Comparison of ENCODE assay signal across 13 mouse cellular contexts in the genomic region with DNA sequence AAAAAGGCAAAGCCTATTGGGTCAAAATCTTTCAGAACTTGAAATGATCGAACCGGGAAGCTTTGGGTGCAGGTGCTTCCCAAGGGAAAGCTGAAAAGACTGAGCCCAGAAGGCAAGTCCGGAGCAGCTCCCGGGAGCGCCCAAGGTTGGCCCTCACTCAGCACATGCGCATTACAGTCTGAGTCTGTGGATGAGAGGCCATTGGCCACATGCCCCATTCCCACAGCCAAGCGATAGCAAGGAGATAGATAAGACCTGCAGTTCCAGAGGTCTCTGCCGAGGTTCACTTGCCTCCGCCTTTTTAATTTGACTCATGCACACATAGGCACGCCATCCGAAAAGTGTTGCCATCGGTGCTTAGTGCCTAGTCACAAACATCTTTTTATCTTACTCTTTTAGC. TPM values are rescaled to one million over a fixed set of nuclear protein-coding genes. Genes with fewer than 3 reads are reported as not detected.
DNase-seq lines count a peak whose midpoint lies in the region; ATAC-seq and TF ChIP-seq lines count a peak whose summit lies in the region.
"Had no signal": no experiment of that assay in that cellular context is flagged by ENCODE, and none has a peak within 500 bp of the region (broad histone marks: within the 10 kb centered on the region; RNA-seq: fewer than 3 reads in every experiment).

No protein-coding gene starts in this region.

- H3K4me1 ChIP-seq in ES-Bruce4 (ENCODE audit: control insufficient read depth, insufficient read depth, low read length) (no peaks in the 10 kb centered on the region), ES-E14 (ENCODE audit: control insufficient read depth in 2 of 2, insufficient read depth in 2 of 2, low read length in 2 of 2, poor library complexity in 1 of 2) (peaks cover 0 to 4% of the 10 kb centered on the region in 2 experiments; a peak in 2 of 4 replicates)
- no peaks in the 10 kb centered on the region; the same call in 1 of the 2 replicates for H3K4me1 ChIP-seq in intestine, embryonic 15.5 days (replicated peaks)
- H3K4me1 ChIP-seq in forebrain, embryonic 12.5 days: no peaks in the 10 kb centered on the region
- H3K4me1 ChIP-seq: limb, embryonic 13.5 days had no signal

- in situ Hi-C loops in ES-E14 (cut with MboI; ENCODE audit: low sequenced_read_pairs in 2 of 2, unreplicated experiment in 2 of 2): no loop called here

- TF ChIP-seq CTCF in ES-Bruce4 (IDR thresholded peaks at IDR 0.05; ENCODE audit: low read depth, low read length): no peak

- no peak for TF ChIP-seq EP300 in ES-Bruce4 (IDR thresholded peaks at IDR 0.05; ENCODE audit: insufficient read depth, low read depth, low read length)

- DNase-seq in ES-E14 (ENCODE audit: low read depth, low spot score): peak; percentile 51
- DNase-seq in cerebellum, postnatal 25 days: peak; percentile 11 to 35
- no peak for DNase-seq in urinary bladder, postnatal 4 days (ENCODE audit: low spot score in 2 of 2)
- DNase-seq in layer of hippocampus, postnatal 10 days (ENCODE audit: low spot score in 2 of 2): no peak
- DNase-seq: adrenal gland, adult 2 months; kidney, adult 18-20 months; spleen, adult 18-20 months had no signal

- no peak overlapping the region for H3K4me2 ChIP-seq in intestine, embryonic 15.5 days (replicated peaks)
- no peak overlapping the region for H3K4me2 ChIP-seq in forebrain, embryonic 12.5 days
- H3K4me2 ChIP-seq: limb, embryonic 13.5 days had no signal

- no peaks in the 10 kb centered on the region for H3K27me3 ChIP-seq in ES-Bruce4 (ENCODE audit: control insufficient read depth, insufficient read depth, low read length, poor library complexity, severe bottlenecking)
- H3K27me3 ChIP-seq in intestine, embryonic 15.5 days (replicated peaks): no peaks in the 10 kb centered on the region
- H3K27me3 ChIP-seq in forebrain, embryonic 12.5 days: no peaks in the 10 kb centered on the region
- H3K27me3 ChIP-seq: limb, embryonic 13.5 days had no signal

- H3K9ac ChIP-seq in ES-Bruce4 (ENCODE audit: low read depth, poor library complexity, severe bottlenecking) (peak overlapping the region; percentile 42; the same call in 1 of the 2 replicates), ES-E14 (ENCODE audit: insufficient read depth, low read depth, low read length, poor library complexity, severe bottlenecking) (no peak overlapping the region; the same call in 1 of the 2 replicates)
- H3K9ac ChIP-seq in intestine, embryonic 15.5 days: no peak overlapping the region
- no peak overlapping the region for H3K9ac ChIP-seq in forebrain, embryonic 12.5 days
- H3K9ac ChIP-seq: limb, embryonic 13.5 days had no signal

- peak; percentile 70 for ATAC-seq in intestine, embryonic 15.5 days
- ATAC-seq in forebrain, embryonic 12.5 days (ENCODE audit: low FRiP score): no peak

- H3K4me3 ChIP-seq in ES-Bruce4 (ENCODE audit: low read depth, low read length): peak overlapping the region; percentile 13
- peak overlapping the region; percentile 37 to 59 for H3K4me3 ChIP-seq in ES-E14 (ENCODE audit: insufficient read depth in 1 of 2, low read depth in 1 of 2, low read length in 2 of 2, poor library complexity in 1 of 2, severe bottlenecking in 1 of 2)
- H3K4me3 ChIP-seq in intestine, embryonic 15.5 days (replicated peaks): no peak overlapping the region
- H3K4me3 ChIP-seq in forebrain, embryonic 12.5 days (replicated peaks): no peak overlapping the region
- H3K4me3 ChIP-seq: hindbrain, embryonic 10.5 days; limb, embryonic 13.5 days had no signal

- 77% methylated on average over 12 of the region's 12 CpGs for WGBS in intestine, embryonic 15.5 days
- WGBS in forebrain, embryonic 12.5 days: 92% methylated on average over 12 of the region's 12 CpGs

- H3K36me3 ChIP-seq in ES-Bruce4 (ENCODE audit: control insufficient read depth, insufficient read depth, low read length, poor library complexity, severe bottlenecking): no peaks in the 10 kb centered on the region
- no peaks in the 10 kb centered on the region for H3K36me3 ChIP-seq in ES-E14 (ENCODE audit: control insufficient read depth, insufficient read depth, low read length, poor library complexity, severe bottlenecking)
- H3K36me3 ChIP-seq in intestine, embryonic 15.5 days: no peaks in the 10 kb centered on the region
- no peaks in the 10 kb centered on the region for H3K36me3 ChIP-seq in forebrain, embryonic 12.5 days (replicated peaks)
- H3K36me3 ChIP-seq: G1E; hindbrain, embryonic 10.5 days; limb, embryonic 13.5 days had no signal

- H3K9me3 ChIP-seq in ES-Bruce4 (replicated peaks; ENCODE audit: control insufficient read depth, insufficient read depth, low read length, poor library complexity, severe bottlenecking): no peaks in the 10 kb centered on the region
- H3K9me3 ChIP-seq in ES-E14 (ENCODE audit: control insufficient read depth, insufficient read depth, low read depth, low read length): no peaks in the 10 kb centered on the region
- H3K9me3 ChIP-seq in intestine, embryonic 15.5 days: no peaks in the 10 kb centered on the region
- H3K9me3 ChIP-seq in forebrain, embryonic 12.5 days: no peaks in the 10 kb centered on the region
- H3K9me3 ChIP-seq: G1E; hindbrain, embryonic 10.5 days; limb, embryonic 13.5 days had no signal

- no peak for TF ChIP-seq POLR2A in ES-Bruce4 (IDR thresholded peaks at IDR 0.05; ENCODE audit: insufficient read depth, low read length)

- H3K27ac ChIP-seq in ES-Bruce4 (ENCODE audit: insufficient read depth, low read length) (no peak overlapping the region), ES-E14 (ENCODE audit: insufficient read depth, low read depth, low read length, poor library complexity, severe bottlenecking) (no peak overlapping the region)
- 0 out of 2 replicates have a peak overlapping the region, but pooled peaks have one; percentile 32 for H3K27ac ChIP-seq in intestine, embryonic 15.5 days
- H3K27ac ChIP-seq in forebrain, embryonic 12.5 days: no peak overlapping the region
- H3K27ac ChIP-seq: hindbrain, embryonic 10.5 days; limb, embryonic 13.5 days had no signal

TF ChIP-seq in ES-E14, 5 proteins besides CTCF, POLR2A, EP300 and RAD21:
- TF ChIP-seq HCFC1 (IDR thresholded peaks at IDR 0.05; ENCODE audit: borderline replicate concordance, insufficient read depth, low read length) (no peak), ZC3H11A (IDR thresholded peaks at IDR 0.05; ENCODE audit: borderline replicate concordance, low read depth, low read length) (no peak), MAFK (IDR thresholded peaks at IDR 0.05; ENCODE audit: insufficient read depth, low read depth, low read length) (no peak), CHD2 (IDR thresholded peaks at IDR 0.05; ENCODE audit: low read depth, low read length) (no peak), ZNF384 (IDR thresholded peaks at IDR 0.05; ENCODE audit: low read depth, low read length) (no peak)
TF ChIP-seq in ES-E14: peak in this region for 0.

RNA-seq across cellular contexts. Expression of a gene that starts 39.7 kb away (rescaled TPM):
- 4.2 and 5.9 TPM in 2 replicates for polyA plus RNA-seq in ES-Bruce4 (2011; ENCODE audit: insufficient read depth, insufficient read length, low read depth, missing spikeins)
- 3.0 and 3.2 TPM in 2 replicates for total RNA-seq in ES-E14 (2012; rRNA removed)
- polyA plus RNA-seq in intestine, embryonic 15.5 days (2015; fragmentation: Nextera tagmentation; extraction: Ambion mirVana): 88.3 and 90.4 TPM in 2 replicates
- 5.1 and 5.8 TPM in 2 replicates for polyA plus RNA-seq in forebrain, embryonic 12.5 days (2016; fragmentation: Nextera tagmentation; extraction: Ambion mirVana)
- total RNA-seq in layer of hippocampus, postnatal 10 days (2021): 1 to 10 TPM; 3.1 to 3.7 TPM
- polyA plus RNA-seq: G1E had no signal

RNA-seq across cellular contexts. Expression of a gene that starts 51.9 kb away (rescaled TPM):
- 40.5 and 42.6 TPM in 2 replicates for polyA plus RNA-seq in ES-Bruce4 (2011; ENCODE audit: insufficient read depth, insufficient read length, low read depth, missing spikeins)
- 29.4 and 33.1 TPM in 2 replicates for total RNA-seq in ES-E14 (2012; rRNA removed)
- polyA plus RNA-seq in intestine, embryonic 15.5 days (2015; fragmentation: Nextera tagmentation; extraction: Ambion mirVana): 10.4 and 12.3 TPM in 2 replicates
- polyA plus RNA-seq in forebrain, embryonic 12.5 days (2016; fragmentation: Nextera tagmentation; extraction: Ambion mirVana): 25.3 and 26.6 TPM in 2 replicates
- 10 to 100 TPM; 15.6 to 16.3 TPM for total RNA-seq in layer of hippocampus, postnatal 10 days (2021)

RNA-seq across cellular contexts. Expression of a gene that starts 55.3 kb away (rescaled TPM):
- polyA plus RNA-seq in ES-Bruce4 (2011; ENCODE audit: insufficient read depth, insufficient read length, low read depth, missing spikeins): 4.9 and 6.2 TPM in 2 replicates
- total RNA-seq in ES-E14 (2012; rRNA removed): 2.5 and 3.6 TPM in 2 replicates
- polyA plus RNA-seq in intestine, embryonic 15.5 days (2015; fragmentation: Nextera tagmentation; extraction: Ambion mirVana): 2.5 and 3.0 TPM in 2 replicates
- polyA plus RNA-seq in forebrain, embryonic 12.5 days (2016; fragmentation: Nextera tagmentation; extraction: Ambion mirVana): 4.7 and 4.8 TPM in 2 replicates
- 10 to 100 TPM; 42.1 to 51.5 TPM for total RNA-seq in layer of hippocampus, postnatal 10 days (2021)
- polyA plus RNA-seq: G1E had no signal

Comparison
In these comparisons a context has a peak if more than half of its experiments do, and no peak if none do; other contexts are left out.
1. H3K4me3 ChIP-seq: peak in ES-Bruce4 (single experiment) and ES-E14 (2 of 2); none in intestine, embryonic 15.5 days (single experiment) and forebrain, embryonic 12.5 days (single experiment).
2. DNase-seq: peak in ES-E14 (single experiment) and cerebellum, postnatal 25 days (2 of 2); none in urinary bladder, postnatal 4 days (0 of 2) and layer of hippocampus, postnatal 10 days (0 of 2).
3. RNA of a gene that starts 39.7 kb away (polyA plus RNA-seq): 88.3 to 90.4 TPM in intestine, embryonic 15.5 days; 4.2 to 5.9 TPM in ES-Bruce4 and 5.1 to 5.8 TPM in forebrain, embryonic 12.5 days; every median in the first group is over 10 times any median in the second.